Mouse (Mus musculus) lung, adult 10 weeks (tissue): ENCODE measurements around the gene Fcgr4. TPM values are rescaled to one million over a fixed set of nuclear protein-coding genes. Genes with fewer than 3 reads are reported as not detected.

ENCODE experiments used
- polyA plus RNA-seq: library from polyadenylated mRNA; stranded (reverse); fragments of 350-450 nt; fragmentation: Illumina TruSeq; extraction: RNeasy Lipid Tissue Mini Kit (QIAGEN cat#74804); gene quantifications from one replicate; pipeline ENCODE4 v1.2.3, GENCODE M21; 2014; ENCODE audit warnings: low read depth, low replicate concordance; ENCODE audit not compliant: insufficient read depth

The Fcgr4 gene
- polyA plus RNA-seq = 11.0 TPM

DNA sequence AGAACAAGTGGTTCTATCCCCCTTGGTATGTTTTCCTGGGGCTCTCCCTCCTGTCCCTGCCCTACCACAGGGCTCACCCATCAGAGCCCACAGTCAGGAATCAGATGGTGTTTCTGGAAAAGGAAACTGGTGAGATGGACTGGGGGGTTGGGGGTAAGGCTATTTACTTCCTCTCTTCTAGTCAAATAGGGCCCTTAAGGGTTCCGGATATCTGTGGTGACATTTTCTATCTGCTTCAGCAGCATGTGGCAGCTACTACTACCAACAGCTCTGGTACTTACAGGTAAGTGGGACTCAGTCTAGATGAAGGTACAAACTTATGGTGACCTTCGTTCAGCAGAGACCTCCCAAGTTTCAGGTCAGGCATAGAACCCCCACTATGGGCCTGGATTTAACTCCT is at the start of gene Fcgr4:
Gene Fcgr4, plus strand, starts transcription at position 184 of the 400 bp plus-strand sequence.

DNA sequence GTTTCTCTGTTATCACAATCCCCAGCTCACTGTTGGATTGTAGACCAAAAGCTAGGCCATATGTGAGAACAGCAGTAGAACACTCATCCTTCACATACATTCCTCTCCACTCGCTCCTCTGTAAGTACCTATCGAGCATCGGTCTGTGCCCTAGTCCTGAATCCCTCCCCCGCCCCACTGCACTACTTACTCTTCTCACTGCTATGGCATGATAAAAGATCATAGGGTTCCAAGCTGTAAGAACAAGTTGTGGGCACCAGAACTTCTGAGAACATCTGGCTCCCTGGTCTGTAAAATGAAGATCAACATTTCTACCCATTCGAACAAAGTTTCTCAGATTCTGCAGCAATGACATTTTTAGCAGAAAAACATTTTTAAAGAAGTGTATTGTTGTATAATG is 42.3 kb upstream of the Fcgr4 start, which contains the start of gene Fcgr2b:
Gene Fcgr2b, minus strand, starts transcription at position 101 of the 400 bp plus-strand sequence.

DNA sequence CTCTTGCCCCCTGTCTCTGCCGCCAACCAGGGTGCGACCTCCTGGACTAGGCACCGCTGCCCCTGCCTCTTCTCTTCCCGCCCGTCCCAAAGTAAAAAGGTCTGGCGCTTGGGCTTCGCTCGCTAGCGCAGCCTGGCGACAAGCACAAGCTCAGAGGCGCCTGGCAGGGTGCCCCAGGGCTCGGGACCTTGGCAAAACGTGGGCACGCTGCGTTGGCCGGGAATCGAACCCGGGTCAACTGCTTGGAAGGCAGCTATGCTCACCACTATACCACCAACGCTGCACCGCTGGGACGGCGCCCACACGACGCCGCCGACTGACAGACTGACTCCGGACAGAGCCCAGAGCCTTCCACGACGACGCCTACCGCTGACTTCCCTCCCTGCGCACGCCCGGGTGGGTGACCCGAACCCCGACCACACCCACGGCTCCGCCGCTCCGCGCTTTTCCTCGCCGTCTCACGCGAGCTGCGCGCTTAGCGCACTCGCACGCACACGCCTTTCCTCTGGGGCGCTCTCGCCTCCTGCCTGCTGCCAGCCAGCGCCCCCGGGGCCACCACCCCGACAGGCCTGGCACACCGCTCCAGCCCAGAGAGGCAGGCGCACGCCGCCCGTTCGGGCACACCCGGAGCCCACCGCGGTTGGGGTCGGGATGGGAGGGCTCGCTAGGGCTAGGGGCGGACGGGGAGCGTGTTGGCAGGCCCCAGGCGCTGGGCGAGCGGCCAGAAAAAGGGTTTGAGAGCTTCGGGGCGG is 45.9 kb downstream of the Fcgr4 start, which contains the start of gene Fcgr3:
Gene Fcgr3, minus strand, starts transcription at position 445 of the 752 bp plus-strand sequence.

Other genes starting within 250 kb of the Fcgr4 start
- 10.6 TPM for gene Atf6, start 151.1 kb upstream of the Fcgr4 start, polyA plus RNA-seq
- gene Gm26620, start 133.9 kb upstream of the Fcgr4 start, polyA plus RNA-seq = not detected
- 14.9 TPM for gene Dusp12, start 133.4 kb upstream of the Fcgr4 start, polyA plus RNA-seq
- gene Fcrlb, start 106.0 kb upstream of the Fcgr4 start, polyA plus RNA-seq = not detected
- gene Fcrla, start 91.3 kb upstream of the Fcgr4 start, polyA plus RNA-seq = 17.8 TPM
- 25.8 TPM for gene Fcgr2b, start 42.4 kb upstream of the Fcgr4 start, polyA plus RNA-seq
- gene Fcgr3, start 46.0 kb downstream of the Fcgr4 start, polyA plus RNA-seq = 45.4 TPM
- 47.9 TPM for gene Cfap126, start 95.0 kb downstream of the Fcgr4 start, polyA plus RNA-seq
- gene Sdhc, start 131.7 kb downstream of the Fcgr4 start, polyA plus RNA-seq = 105 TPM
- gene Mpz, start 131.8 kb downstream of the Fcgr4 start, polyA plus RNA-seq = 6.1 TPM
- gene Pcp4l1, start 177.3 kb downstream of the Fcgr4 start, polyA plus RNA-seq = 93.6 TPM
- gene Nr1i3, start 195.1 kb downstream of the Fcgr4 start, polyA plus RNA-seq = 0.08 TPM
- 41.1 TPM for gene Tomm40l, start 203.6 kb downstream of the Fcgr4 start, polyA plus RNA-seq
- gene Apoa2, start 206.1 kb downstream of the Fcgr4 start, polyA plus RNA-seq = 2.2 TPM
- gene Fcer1g, start 215.4 kb downstream of the Fcgr4 start, polyA plus RNA-seq = 156 TPM
- gene Adamts4, start 231.5 kb downstream of the Fcgr4 start, polyA plus RNA-seq = 0.31 TPM
- gene Ndufs2, start 232.5 kb downstream of the Fcgr4 start, polyA plus RNA-seq = 133 TPM